Mouse (Mus musculus) olfactory bulb, adult 2 months (tissue): ENCODE data around the gene Cherp. TPM values are rescaled to one million over a fixed set of nuclear protein-coding genes. Genes with fewer than 3 reads are reported as not detected.

Source experiments
- H3K27ac ChIP-seq: fragments of 200-500 bp; 2 replicates; pipeline ENCODE4 v1.5.1; 2012; ENCODE audit warnings: low read depth, low read length; ENCODE audit not compliant: insufficient read depth
- H3K4me1 ChIP-seq: fragments of 200-500 bp; 2 replicates; pipeline ENCODE4 v1.6.1; 2012; ENCODE audit warnings: low read length; ENCODE audit not compliant: control insufficient read depth, insufficient read depth
- H3K4me3 ChIP-seq: fragments of 200-500 bp; 2 replicates; pipeline ENCODE4 v1.5.1; 2012; ENCODE audit warnings: mild to moderate bottlenecking, low read depth, low read length, moderate library complexity; ENCODE audit not compliant: insufficient read depth
- CTCF ChIP-seq: fragments of 200-500 bp; IDR thresholded peaks from 2 replicates; pipeline ENCODE4 v1.5.1; 2012; ENCODE audit warnings: low read depth, mild to moderate bottlenecking, low read length, moderate library complexity; ENCODE audit not compliant: insufficient read depth
- POLR2A ChIP-seq: fragments of 200-500 bp; IDR thresholded peaks from 2 replicates; pipeline ENCODE4 v1.6.1; 2012; ENCODE audit warnings: mild to moderate bottlenecking, low read depth, low read length, moderate library complexity; ENCODE audit not compliant: insufficient read depth
- WGBS: fragments of 180-500 bp; shearing (Covaris S2); methylation state at CpG from one replicate; pipeline ENCODE4 v1.1.7; 2018; 5-methylcytosine and 5-hydroxymethylcytosine counted together
- polyA plus RNA-seq: library from polyadenylated mRNA; stranded (reverse); fragments of >200 nt; gene quantifications from 2 replicates; pipeline ENCODE4 v1.2.4, GENCODE M21; 2012; ENCODE audit warnings: low replicate concordance; ENCODE audit not compliant: missing spikeins, insufficient read depth, insufficient read length

Cherp gene
- polyA plus RNA-seq, 1 experiment: not detected

- TF ChIP-seq POLR2A (no peak), CTCF (no peak)
- 90% methylated on average over 4 of the region's 4 CpGs for WGBS
- no peak overlapping the region for H3K27ac ChIP-seq
- no peak overlapping the region for H3K4me3 ChIP-seq
- no peaks in the 10 kb centered on the region for H3K4me1 ChIP-seq
Measured at GRCm38 (mm10) chr8:72455317-72455716, 19.7 kb downstream of the Cherp start.

DNA sequence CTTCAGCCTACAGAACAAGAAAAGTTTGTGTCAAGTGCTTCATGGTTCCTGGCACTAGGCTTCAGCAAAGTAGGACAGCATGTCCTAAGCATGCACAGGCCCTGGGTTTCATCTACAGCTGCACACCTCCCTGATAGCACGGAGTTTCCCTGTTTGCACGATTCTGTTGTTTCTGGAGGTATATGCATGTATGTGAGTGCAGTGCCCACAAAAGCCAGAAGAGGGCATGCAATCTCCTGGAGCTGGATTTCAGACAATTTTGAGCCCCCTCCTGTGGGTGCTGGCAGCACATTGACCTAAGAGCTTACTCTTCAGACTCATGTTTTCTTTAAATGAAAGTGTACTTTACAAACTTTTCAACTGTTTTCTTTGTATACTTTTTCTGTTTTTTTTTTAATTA is 21.1 kb downstream of the Cherp start:
- Histone ChIP-seq H3K27ac (no peak overlapping the region), H3K4me1 (no peaks in the 10 kb centered on the region), H3K4me3 (no peak overlapping the region)
- WGBS: 96% methylated on average over 2 of the region's 2 CpGs
- TF ChIP-seq POLR2A: no peak

GRCm38 (mm10) chr8:72451516-72451915 is 23.5 kb downstream of the Cherp start:
- no peak overlapping the region for H3K27ac ChIP-seq
- no peak for TF ChIP-seq POLR2A
- no peak for TF ChIP-seq CTCF
- 91% methylated on average over 8 of the region's 8 CpGs for WGBS
- H3K4me1 ChIP-seq: peaks cover 9% of the 10 kb centered on the region; the same call in 1 of the 2 replicates
- H3K4me3 ChIP-seq: no peak overlapping the region

DNA sequence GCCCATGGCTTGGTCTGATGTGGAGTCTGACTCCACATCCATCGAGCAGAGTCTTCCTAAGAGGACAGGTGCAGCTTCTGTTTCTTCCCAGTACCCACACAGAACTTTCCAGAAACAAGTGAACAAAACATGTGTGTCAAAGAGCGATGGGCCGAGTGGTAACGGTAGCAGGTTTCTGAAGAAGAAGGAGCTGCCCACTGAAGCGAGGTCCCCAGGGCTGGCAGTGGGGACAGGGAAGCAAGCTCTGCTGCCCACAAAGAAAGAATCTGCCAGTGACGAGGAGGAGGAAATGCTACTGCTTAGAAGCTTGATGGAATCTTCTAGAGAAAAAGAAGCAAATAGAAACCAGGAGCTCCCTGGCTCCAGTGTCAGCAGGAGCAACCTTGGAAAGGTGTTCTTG is 30.0 kb downstream of the Cherp start:
- Histone ChIP-seq H3K4me1 (peaks cover 20% of the 10 kb centered on the region), H3K27ac (no peak overlapping the region), H3K4me3 (no peak overlapping the region)
- WGBS: 90% methylated on average over 6 of the region's 6 CpGs
- TF ChIP-seq POLR2A: no peak
- TF ChIP-seq CTCF: no peak

- WGBS: 36% methylated on average over 6 of the region's 6 CpGs
- TF ChIP-seq CTCF (no peak), POLR2A (no peak; the same call in 1 of the 2 replicates)
- peaks cover 20% of the 10 kb centered on the region for H3K4me1 ChIP-seq
- H3K4me3 ChIP-seq: peak overlapping the region; percentile 65
- peak overlapping the region; percentile 57; the same call in 1 of the 2 replicates for H3K27ac ChIP-seq
Measured at GRCm38 (mm10) chr8:72443994-72444350, 31.1 kb downstream of the Cherp start.

GRCm38 (mm10) chr8:72443338-72443993 is 31.6 kb downstream of the Cherp start, which contains the start of the genes Calr3 and 1700030K09Rik:
Gene Calr3 (minus strand): TSS chr8:72443870.
Gene 1700030K09Rik (plus strand): TSS chr8:72443880.
- Histone ChIP-seq H3K4me3 (peak within 1 kb of the TSS; percentile 65), H3K4me1 (peaks cover 20% of the 10 kb centered on the region), H3K27ac (peak within 1 kb of the TSS; percentile 57; the same call in 1 of the 2 replicates)
- TF ChIP-seq POLR2A: peak; percentile 57; the same call in 1 of the 2 replicates
- no peak for TF ChIP-seq CTCF
- WGBS: 6% methylated on average over 34 of the region's 34 CpGs

GRCm38 (mm10) chr8:72438248-72439015 is 36.6 kb downstream of the Cherp start:
- H3K27ac ChIP-seq: no peak overlapping the region
- H3K4me1 ChIP-seq: peaks cover 3% of the 10 kb centered on the region; the same call in 1 of the 2 replicates
- TF ChIP-seq CTCF (no peak), POLR2A (no peak)
- 73% methylated on average over 8 of the region's 8 CpGs for WGBS
- H3K4me3 ChIP-seq: no peak overlapping the region

DNA sequence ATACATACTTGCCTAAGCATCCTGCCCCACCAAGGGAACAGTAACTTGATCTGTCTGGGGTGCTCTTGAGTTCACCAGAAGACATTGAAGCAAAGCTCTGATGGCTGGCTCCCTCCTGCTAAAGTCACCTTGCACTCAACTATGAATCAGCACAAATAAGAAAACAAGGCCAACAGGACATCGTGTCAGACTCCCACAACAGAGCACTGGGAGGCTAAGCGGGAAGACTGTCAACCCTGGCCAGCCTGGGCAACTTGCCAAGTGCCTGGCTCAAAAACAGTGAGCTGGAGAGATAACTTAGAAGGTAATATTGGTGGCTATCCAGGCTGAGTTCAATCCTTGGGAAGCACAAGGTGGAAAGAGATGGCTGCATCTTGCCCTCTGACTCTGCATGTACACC is 40.1 kb downstream of the Cherp start:
- WGBS: 21% methylated on average over 2 of the region's 2 CpGs
- Histone ChIP-seq H3K27ac (no peak overlapping the region), H3K4me1 (no peaks in the 10 kb centered on the region), H3K4me3 (no peak overlapping the region)
- TF ChIP-seq POLR2A (no peak), CTCF (no peak)

- Histone ChIP-seq H3K27ac (no peak overlapping the region), H3K4me1 (no peaks in the 10 kb centered on the region), H3K4me3 (no peak overlapping the region)
- TF ChIP-seq POLR2A (no peak), CTCF (peak; percentile 31; the same call in 1 of the 2 replicates)
- WGBS: 55% methylated on average over 13 of the region's 13 CpGs
Measured at GRCm38 (mm10) chr8:72429676-72430075, 45.4 kb downstream of the Cherp start.
